Mouse (Mus musculus) cerebellum, adult (tissue): ENCODE data around the gene Fam126a.

Experiments used
- ATAC-seq: cut with Nextera tagmentation; 2 replicates; pipeline ENCODE4 v1.9.2; 2017; ENCODE audit warnings: mild to moderate bottlenecking, moderate library complexity, mixed read lengths; ENCODE audit not compliant: insufficient number of reproducible peaks, low FRiP score, low TSS enrichment

Gene Fam126a

GRCm38 (mm10) chr5:24041341-24041852, 10.9 kb upstream of the Fam126a start:
- ATAC-seq = no peak

GRCm38 (mm10) chr5:24040601-24041000, 10.1 kb upstream of the Fam126a start:
- no peak for ATAC-seq

DNA sequence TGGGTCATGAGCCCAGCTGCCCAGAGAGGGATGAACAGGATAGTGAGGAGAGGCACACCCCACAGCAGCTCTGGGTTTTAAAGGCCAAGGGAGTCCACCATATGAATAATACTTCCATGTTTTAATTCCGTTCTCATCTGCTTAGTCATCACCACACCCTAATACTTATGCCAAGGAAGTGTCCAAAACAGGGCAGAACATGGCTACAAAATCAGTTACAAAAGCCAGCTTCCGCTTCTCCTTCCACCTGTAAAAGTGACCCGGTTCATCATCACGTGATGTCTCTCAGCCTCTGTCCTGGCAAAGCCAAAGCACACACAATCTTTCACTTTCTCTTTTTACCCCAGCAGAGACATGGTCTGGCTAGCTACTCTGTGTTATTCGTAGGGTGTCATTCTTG, 8.9 kb upstream of the Fam126a start:
- no peak for ATAC-seq

DNA sequence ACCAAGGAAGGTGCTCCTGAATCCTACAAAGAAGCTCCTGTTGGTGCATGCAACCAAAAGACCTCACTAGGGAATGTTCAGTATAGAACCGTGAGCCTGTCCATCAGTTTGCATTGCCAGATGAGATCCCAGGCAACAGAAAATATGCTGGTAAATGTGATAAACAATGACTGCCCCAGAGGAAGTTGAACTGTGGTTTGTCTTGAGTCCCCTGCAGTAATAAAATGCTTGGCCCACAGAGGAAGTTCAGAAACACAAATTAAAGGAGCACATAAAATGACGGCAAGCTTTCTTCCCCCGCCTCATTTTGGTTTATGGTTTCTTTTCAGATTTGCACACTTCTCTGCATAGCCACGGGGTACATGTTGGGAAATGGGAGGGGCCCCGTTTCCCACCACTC, 8.3 kb upstream of the Fam126a start:
- ATAC-seq = no peak

GRCm38 (mm10) chr5:24038190-24038589, 7.7 kb upstream of the Fam126a start:
- ATAC-seq = no peak

GRCm38 (mm10) chr5:24036731-24037130, 6.2 kb upstream of the Fam126a start:
- ATAC-seq = no peak

DNA sequence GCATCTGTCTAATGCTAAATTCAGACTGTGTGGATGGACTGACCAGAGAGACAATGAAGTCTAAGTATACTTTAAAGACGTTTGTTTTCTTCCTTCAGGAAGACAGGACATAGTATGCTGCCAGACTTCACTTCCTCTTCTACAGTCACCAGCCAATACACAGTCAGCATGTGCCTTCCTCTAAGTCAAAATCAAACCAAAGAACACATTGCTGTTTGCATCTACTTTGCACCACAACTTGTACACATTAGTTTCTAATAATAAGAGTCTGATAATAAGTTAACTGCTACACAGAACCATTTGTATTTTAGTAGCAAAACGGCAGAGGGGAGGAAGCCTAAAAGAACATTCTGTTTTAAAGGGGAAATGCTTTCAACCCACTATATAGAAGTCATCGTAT, 4.5 kb upstream of the Fam126a start:
- ATAC-seq = no peak

GRCm38 (mm10) chr5:24034091-24034490, 3.6 kb upstream of the Fam126a start:
- no peak for ATAC-seq

DNA sequence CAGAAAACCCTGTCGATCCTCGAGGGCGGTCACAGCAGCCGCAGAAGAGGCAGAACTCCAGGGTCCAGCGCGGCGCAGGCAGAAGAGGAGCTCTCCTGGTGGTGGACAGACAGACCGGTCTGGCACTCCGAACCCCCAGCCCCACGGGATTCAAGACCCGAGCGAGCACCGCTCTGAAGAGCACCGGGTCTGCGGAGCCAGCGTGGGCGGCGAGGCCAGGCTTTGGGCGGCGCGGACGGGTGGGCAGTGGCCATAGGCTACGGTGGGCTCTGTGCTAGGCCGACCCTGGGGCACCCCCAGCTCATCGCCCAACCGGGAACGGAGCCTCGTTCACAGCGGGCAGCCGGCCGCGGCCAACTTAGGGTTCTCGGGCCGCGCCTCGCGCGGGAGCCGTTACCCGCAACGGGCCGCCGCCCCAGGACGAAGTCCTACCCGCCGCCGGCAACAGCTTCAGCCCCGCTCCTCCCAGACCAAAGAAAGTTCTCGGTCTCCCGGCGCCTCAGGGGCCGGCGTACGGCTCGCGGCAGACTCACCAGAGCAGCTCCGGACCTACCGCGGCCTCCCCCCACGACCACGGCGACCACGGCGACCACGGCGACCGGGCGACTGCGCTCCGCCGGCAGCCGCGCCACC, 428 bp downstream of the Fam126a start:
- ATAC-seq = peak; percentile 54; the same call in 1 of the 2 replicates

DNA sequence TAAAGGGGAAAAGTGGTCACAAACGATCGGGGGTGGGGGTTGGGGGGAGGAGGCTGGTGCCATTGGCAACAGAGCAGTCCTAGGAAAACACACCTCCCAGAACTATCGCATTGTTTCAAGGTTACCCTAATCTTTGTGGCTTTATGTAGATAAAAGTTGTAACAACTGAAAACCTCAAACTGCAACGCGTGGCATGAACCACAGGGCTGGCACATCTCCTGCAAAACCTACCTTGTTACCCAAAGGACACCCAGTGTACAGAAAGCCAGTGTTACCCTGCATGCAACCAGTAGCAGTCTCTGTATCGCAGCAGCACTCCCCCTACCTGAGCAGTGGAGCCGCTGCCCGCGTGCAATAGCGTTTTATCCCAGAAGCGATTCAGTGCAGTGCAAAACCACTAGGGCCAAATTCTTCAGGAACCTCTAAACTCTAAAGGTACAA, 1.1 kb downstream of the Fam126a start:
- peak; percentile 56; the same call in 1 of the 2 replicates for ATAC-seq

DNA sequence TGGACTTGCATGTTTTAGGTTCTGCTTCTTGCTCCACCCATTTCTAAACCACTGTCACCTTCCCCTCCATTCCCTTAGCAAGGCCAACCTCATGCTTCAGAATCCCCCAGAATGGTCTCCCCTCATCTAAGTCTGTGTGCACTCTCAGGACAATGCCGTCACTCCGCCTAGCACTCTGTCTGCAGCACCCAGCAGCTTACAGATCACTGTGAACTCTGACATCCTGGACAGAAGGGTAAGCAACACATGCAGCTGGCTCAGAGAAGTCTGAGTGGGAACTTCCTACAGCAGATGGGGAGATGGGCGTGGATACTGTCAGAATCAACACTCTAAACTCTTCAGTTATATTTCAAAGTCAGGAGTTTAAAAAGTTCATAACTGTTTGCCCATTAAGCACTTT, 5.5 kb downstream of the Fam126a start:
- no peak for ATAC-seq

DNA sequence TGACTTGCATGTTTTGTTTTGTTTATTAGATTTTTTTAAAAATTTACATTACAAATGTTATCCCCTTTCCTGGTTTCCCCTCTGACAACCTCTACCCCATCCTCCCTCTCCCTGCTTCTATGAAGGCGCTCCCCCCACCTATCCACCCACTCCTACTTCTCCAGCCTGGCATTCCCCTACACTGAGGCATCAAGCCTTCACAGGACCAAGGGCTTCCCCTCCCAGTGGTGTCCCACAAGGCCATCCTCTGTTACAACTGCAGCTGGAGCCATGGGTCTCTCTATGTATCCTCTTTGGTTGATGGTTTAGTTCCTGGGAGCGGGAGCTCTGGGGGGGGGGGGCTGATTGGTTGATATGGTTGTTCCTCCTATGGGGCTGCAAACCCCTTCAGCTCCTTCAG, 7.3 kb downstream of the Fam126a start:
- ATAC-seq = no peak

GRCm38 (mm10) chr5:24021683-24022082, 8.8 kb downstream of the Fam126a start:
- no peak for ATAC-seq

DNA sequence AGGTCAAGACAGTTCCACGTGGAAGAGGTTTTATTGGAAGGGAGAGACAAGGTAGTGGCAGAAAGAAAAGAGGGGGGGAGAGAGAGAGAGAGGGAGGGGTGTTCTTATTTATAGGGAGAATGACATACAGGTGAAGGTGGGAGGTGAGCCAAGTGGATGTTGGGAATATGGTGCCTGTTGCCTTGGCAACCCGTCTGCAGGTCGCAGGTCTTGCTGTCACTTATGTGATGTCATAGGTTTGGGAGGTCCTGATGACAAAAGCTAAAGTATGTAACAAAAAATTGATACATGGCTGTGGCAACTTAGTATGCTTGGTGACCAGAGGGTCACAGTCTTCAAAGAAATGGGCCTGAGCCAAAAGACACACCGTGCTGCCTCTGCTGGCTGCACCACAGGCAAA, 10.1 kb downstream of the Fam126a start:
- ATAC-seq = no peak

- ATAC-seq = no peak
These were observed 10.9 kb downstream of the Fam126a start for GRCm38 (mm10) chr5:24019341-24020185.

- no peak for ATAC-seq
These were observed 11.7 kb downstream of the Fam126a start for GRCm38 (mm10) chr5:24018621-24019261.

DNA sequence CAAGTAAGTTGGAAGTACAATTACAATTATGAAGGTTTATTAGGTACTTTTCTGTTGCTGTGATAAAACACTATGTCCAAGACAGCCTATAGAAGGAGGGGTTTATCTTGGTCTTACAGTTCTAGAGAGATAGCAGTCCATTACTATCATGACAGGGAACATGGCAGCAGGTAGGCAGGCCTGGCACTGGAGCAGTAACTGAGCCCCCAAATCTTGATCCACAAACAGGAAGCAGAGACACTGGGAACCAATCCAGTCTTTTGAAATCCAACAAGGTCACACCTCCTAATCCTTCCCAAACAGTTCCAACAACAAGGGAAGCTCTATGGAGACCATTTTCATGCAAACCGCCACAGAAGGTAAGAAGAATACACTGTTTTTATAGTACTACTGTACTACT, 13.6 kb downstream of the Fam126a start:
- no peak for ATAC-seq

- ATAC-seq = no peak
These were observed 17.0 kb downstream of the Fam126a start for GRCm38 (mm10) chr5:24013338-24014003.

- no peak for ATAC-seq
These were observed 31.3 kb downstream of the Fam126a start for GRCm38 (mm10) chr5:23999083-23999671.

DNA sequence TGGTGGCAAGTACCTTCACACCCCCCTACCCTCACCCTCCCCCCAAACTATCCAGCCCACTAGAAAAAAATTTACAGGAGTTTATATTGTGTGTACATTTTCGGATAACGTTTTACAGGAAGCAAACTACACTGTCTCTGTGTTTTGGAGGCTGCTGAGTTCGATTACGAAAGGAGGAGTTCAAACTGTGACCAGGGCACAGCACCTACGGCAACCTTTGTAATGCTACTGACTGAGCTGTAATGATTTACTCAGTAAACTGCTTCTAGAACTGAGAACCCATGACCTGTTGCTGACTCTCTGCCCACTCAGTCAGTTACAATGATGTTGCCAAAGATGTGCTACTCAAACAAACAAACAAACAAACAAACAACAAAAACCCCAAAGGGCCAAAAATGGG, 34.5 kb downstream of the Fam126a start:
- no peak for ATAC-seq
